Mouse (Mus musculus) mouse embryonic stem cell (cell line): ENCODE measurements around the gene Tmem88b.

Experiments
- in situ Hi-C, 2 experiments: fragments of 300-500 bp; cut with MboI; formaldehyde crosslinking; loops; 1 replicate in 1 of 2; 3 replicates in 1 of 2; pipeline ENCODE4 v1.14.3; 2019 to 2020; ENCODE audit warnings: low sequenced_read_pairs in 2 of 2, low pct_unique_long_range_greater_than_20kb in 1 of 2, mixed read lengths in 1 of 2; ENCODE audit not compliant: unreplicated experiment in 1 of 2

The Tmem88b gene

DNA sequence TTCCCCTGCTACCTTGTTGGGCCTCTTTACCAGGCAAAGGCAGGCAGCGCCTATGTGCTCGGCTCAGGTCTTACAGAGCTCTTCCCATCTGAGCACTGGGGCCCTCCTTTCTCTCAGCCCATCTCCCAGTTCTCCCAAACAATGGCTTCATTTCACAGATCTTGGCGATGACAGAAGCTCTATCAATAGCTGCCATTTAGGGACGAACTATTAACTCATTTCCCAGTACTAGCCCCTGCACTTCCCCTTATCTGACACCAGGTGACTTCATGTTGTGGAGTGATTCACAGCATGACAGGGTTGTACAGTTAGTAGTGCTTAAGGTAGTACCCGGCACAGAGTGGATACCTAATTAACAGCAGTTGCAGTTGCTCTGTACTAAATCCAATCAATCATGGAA lies at the start of gene Tmem88b:
TSS of gene Tmem88b (minus strand) at position 56 of the 400 bp plus-strand sequence.
- in situ Hi-C loops: no loop called here

GRCm38 (mm10) chr4:155833836-155834235 lies 48.2 kb upstream of the Tmem88b start:
- in situ Hi-C loops: no loop called here

GRCm38 (mm10) chr4:155833234-155833633 lies 47.6 kb upstream of the Tmem88b start:
- in situ Hi-C loops: no loop called here

- in situ Hi-C loops: no loop called here
Observed at GRCm38 (mm10) chr4:155832321-155832720, 46.6 kb upstream of the Tmem88b start.

DNA sequence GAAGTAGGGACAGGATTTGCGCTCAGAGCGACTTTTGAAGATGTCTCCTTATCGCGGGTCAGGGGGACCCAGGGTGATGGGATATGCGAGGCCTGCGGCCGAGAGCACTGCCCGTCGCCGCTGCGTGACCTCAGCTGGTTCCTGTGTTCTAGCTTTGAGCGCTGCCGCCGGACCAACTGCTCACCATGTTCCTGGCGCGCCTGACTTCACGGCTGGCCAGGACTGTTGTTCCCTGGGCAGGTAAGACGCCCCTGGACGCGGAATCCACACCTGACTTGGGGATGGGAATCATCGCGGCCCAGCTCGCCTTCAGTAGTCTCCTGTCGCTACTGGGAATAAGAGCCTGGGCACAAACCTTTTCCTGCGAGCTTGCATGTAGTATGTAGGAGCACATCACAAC lies 46.2 kb upstream of the Tmem88b start:
- in situ Hi-C loops: no loop called here

DNA sequence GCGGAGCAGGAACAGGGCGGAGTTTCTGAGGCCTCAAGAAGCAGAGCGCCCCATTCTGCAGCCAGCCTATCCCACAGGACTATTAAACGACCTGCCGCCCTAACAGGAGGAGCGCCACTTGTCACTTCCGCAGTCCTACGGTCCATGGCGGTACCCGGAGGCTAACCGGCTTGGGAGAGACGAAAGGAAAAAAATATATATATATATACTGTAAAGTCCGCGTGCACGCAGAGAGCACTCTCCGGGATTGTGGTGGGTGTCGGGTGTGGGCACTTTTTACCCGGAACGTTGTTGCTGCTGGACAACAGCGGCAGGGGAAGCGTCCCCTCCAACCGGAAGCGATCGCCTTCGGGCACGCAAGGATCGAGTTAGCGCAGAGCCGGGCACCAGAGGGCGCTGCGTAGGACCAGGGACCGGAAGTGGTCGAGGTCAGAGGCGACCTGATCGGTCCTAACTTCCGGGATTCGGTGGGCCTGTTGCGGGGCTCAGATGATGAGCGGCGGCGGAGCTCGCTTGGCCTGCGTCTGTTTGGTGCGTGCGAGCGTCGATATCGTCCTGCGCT lies 45.6 kb upstream of the Tmem88b start, which contains the start of gene Aurkaip1:
TSS of gene Aurkaip1 (plus strand) at position 68 of the 562 bp plus-strand sequence.
- in situ Hi-C loops: no loop called here

DNA sequence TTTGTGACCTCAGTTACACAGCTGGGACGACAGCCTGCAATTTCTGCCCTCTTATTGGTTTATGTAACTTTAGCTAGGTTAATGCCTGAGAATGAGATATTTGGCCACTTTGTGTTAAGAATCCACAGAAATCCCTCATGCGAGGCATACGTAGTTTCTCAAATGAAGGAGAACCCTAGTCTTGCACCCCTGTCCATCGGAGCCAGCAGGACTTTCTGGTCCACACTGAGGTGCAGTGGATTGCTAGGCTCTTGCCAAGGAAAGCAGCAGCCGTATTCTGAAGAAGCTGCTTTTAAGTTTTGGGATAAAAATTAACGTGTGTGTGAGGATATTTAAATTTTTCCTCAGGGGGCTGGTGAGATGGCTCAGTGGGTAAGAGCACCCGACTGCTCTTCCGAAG lies 44.9 kb upstream of the Tmem88b start:
- in situ Hi-C loops: no loop called here

DNA sequence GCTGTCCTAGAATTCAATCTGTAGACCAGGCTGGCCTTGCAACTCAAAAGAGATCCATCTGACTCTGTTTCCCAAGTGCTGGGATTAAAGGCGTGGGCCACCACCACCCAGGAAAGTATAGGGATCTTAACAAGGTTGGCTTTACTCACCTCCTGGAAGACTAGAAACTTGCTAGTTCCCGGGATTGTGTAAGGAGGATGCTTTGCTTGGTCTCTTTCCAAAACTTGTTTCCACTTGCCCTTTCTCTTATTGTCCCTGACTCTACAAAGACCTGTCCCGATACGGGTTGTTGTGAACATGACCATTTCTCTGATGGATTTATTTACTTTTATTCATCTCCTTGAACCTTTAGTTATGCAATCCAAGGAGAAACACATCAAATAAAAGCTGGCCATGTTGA lies 44.2 kb upstream of the Tmem88b start:
- in situ Hi-C loops: no loop called here

DNA sequence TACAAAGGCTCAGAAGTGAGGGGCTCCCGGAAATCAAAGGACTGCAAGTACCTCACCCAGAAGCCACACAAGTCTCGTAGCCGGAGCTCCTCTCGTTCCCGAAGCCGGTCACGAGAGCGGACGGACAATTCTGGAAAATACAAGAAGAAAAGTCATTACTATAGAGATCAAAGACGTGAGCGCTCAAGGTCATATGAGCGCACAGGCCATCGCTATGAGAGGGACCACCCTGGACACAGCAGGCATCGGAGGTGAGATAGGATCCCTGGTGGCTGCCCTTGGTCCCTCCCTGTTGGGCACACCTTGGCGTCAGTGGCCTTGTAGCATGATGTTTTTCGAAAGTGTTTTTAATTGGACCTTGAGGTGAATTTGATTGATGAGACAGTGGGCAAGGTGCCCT lies 37.8 kb upstream of the Tmem88b start:
- in situ Hi-C loops: no loop called here

GRCm38 (mm10) chr4:155821025-155821424 lies 35.4 kb upstream of the Tmem88b start:
- in situ Hi-C loops: no loop called here

GRCm38 (mm10) chr4:155817533-155817932 lies 31.9 kb upstream of the Tmem88b start:
- in situ Hi-C loops: no loop called here

DNA sequence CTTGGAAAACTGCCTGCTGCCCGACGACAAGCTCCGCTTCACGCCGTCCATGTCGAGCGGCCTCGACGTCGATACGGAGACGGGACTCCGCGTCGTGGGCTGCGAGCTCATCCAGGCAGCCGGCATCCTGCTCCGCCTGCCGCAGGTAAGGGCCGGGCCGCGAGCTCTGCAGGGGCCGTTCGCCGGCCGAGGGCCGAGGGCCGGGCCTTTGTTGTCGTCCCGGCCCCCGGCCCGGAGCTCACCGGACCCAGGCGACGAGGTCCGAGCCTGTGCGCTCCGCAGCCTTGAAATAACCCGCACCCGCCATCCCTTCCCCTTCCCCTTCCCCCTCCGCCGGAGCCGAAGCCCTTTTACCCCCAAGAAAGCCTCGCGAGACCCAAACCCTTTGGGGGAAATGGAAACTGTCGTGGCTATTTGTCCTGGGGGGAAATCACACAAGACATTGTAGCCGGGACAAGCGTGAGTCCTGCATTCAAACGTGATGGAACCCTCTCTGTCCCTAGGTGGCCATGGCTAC lies 27.0 kb upstream of the Tmem88b start:
- in situ Hi-C loops: no loop called here

- in situ Hi-C loops: no loop called here
Observed at GRCm38 (mm10) chr4:155811929-155812664, 26.4 kb upstream of the Tmem88b start, which contains the start of gene Ccnl2. Gene Ccnl2, plus strand, starts transcription at chr4:155812489.

- in situ Hi-C loops: no loop called here
Observed at GRCm38 (mm10) chr4:155807841-155808240, 22.2 kb upstream of the Tmem88b start.

DNA sequence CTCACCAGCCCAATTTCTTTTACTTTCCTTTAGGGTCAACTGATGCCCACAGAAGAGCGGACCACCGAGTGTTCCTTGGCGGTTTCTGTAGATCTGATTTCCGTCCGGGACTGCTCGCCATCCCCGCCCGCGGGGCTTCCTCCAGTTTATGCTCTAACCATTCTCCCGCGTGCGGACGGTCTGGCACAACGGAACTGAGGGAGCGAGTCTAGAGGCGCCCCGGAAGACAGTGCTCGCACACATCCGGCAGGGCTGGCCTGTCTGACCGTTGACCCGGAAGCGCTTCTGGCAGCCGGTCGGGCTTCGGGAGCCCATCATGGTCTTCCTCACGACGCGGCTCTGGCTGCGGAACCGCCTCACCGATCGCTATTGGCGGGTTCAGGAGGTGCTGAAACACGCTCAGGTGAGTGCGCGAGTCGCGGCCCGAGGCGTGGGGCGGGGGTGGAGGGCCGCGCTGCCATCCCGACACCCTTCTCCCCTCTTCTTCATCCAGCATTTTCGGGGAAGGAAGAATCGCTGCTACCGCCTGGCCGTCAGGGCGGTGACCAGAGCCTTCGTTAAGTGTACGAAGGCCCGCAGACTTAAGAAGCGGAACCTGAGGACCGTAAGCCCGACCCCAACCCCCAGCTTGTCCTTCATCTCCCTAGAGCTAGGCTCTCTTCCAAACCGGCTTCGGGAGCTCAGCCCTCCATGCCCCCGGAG lies 17.8 kb upstream of the Tmem88b start:
- in situ Hi-C loops: no loop called here

GRCm38 (mm10) chr4:155802741-155803339 lies 17.2 kb upstream of the Tmem88b start, which contains the start of gene Mrpl20:
Gene Mrpl20, plus strand, starts transcription at chr4:155802878.
- in situ Hi-C loops: no loop called here

- in situ Hi-C loops: no loop called here
Observed at GRCm38 (mm10) chr4:155802075-155802474, 16.4 kb upstream of the Tmem88b start.

GRCm38 (mm10) chr4:155793730-155794129 lies 8.1 kb upstream of the Tmem88b start:
- in situ Hi-C loops: no loop called here
